In the genomic region with DNA sequence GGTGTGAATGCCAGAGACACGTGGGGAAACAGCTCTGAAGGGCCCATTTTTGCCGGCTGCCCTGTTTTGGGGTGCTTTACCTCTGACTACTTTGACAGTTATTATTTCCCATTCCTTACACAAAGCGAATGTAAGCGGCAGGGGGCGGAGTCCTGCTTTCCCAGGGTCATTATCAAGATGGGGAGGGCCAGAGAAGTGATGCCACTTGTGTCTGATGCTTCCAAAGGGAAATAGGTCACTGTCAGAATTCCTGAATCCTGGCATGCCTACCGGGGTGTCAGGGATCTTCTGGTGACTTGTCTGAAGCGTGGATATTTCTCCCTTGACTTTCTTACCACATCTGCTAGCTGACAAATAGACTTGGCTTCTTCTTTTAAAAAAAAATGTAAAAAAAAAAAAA, we compare ENCODE assay signal across 11 mouse cellular contexts.
DNase-seq lines count a peak whose midpoint lies in the region; ATAC-seq and TF ChIP-seq lines count a peak whose summit lies in the region.
"Had no signal": no experiment of that assay in that cellular context is flagged by ENCODE, and none has a peak within 500 bp of the region (broad histone marks: within the 10 kb centered on the region; RNA-seq: fewer than 3 reads in every experiment).

No protein-coding gene starts in this region.

- no peak for DNase-seq in heart, postnatal 14 days
- no peak for DNase-seq in stomach, postnatal 0 days (ENCODE audit: low spot score)
- DNase-seq in retina, postnatal 7 days (ENCODE audit: low read depth, low spot score): peak; percentile 8
- DNase-seq in urinary bladder, postnatal 14 days (ENCODE audit: low spot score): no peak
- no peak for DNase-seq in left cerebral cortex, postnatal 36 days (ENCODE audit: low spot score in 2 of 2)
- DNase-seq: thymus, adult 18-20 months had no signal

- TF ChIP-seq EP300 in stomach, postnatal 0 days (optimal IDR thresholded peaks at IDR 0.05): no peak

- H3K9me3 ChIP-seq in heart, embryonic 11.5 days (replicated peaks; ENCODE audit: control insufficient read depth, low read length): no peaks in the 10 kb centered on the region
- no peaks in the 10 kb centered on the region for H3K9me3 ChIP-seq in stomach, embryonic 16.5 days (replicated peaks; ENCODE audit: control insufficient read depth, low read length)
- no peaks in the 10 kb centered on the region for H3K9me3 ChIP-seq in stomach, postnatal 0 days (ENCODE audit: control insufficient read depth, low read length)
- H3K9me3 ChIP-seq in limb, embryonic 13.5 days: no peaks in the 10 kb centered on the region
- H3K9me3 ChIP-seq: limb, embryonic 15.5 days had no signal

- H3K27me3 ChIP-seq in heart, embryonic 11.5 days (ENCODE audit: control insufficient read depth, insufficient read depth, low read length): peaks cover 52% of the 10 kb centered on the region
- H3K27me3 ChIP-seq in stomach, embryonic 16.5 days (ENCODE audit: control insufficient read depth, insufficient read depth, low read length): peaks cover 20% of the 10 kb centered on the region; the same call in 1 of the 2 replicates
- H3K27me3 ChIP-seq in stomach, postnatal 0 days (ENCODE audit: control insufficient read depth, insufficient read depth, low read length): peaks cover 3% of the 10 kb centered on the region; the same call in 1 of the 2 replicates
- H3K27me3 ChIP-seq in limb, embryonic 13.5 days: peaks cover 97% of the 10 kb centered on the region

- intact Hi-C loops in heart, postnatal 14 days (cut with DNase I): no loop called here
- intact Hi-C loops in left cerebral cortex, postnatal 36 days (cut with DNase I): loop anchor here (5.0 to 10.0 kb wide), 4 partner anchors 43 to 280 kb away; no protein-coding TSS in a partner anchor

- no peak overlapping the region; the same call in 1 of the 2 replicates for H3K4me3 ChIP-seq in heart, embryonic 11.5 days (ENCODE audit: low read depth, low read length)
- no peak overlapping the region for H3K4me3 ChIP-seq in stomach, embryonic 16.5 days (replicated peaks; ENCODE audit: low read length)
- no peak overlapping the region for H3K4me3 ChIP-seq in stomach, postnatal 0 days (ENCODE audit: low read depth, low read length)
- H3K4me3 ChIP-seq in limb, embryonic 13.5 days: peak overlapping the region; percentile 34

- H3K36me3 ChIP-seq in heart, embryonic 11.5 days (ENCODE audit: control insufficient read depth, insufficient read depth, low read length): no peaks in the 10 kb centered on the region
- no peaks in the 10 kb centered on the region for H3K36me3 ChIP-seq in stomach, embryonic 16.5 days (ENCODE audit: control insufficient read depth, insufficient read depth, low read length)
- no peaks in the 10 kb centered on the region for H3K36me3 ChIP-seq in stomach, postnatal 0 days (ENCODE audit: control insufficient read depth, insufficient read depth, low read length)
- H3K36me3 ChIP-seq in limb, embryonic 13.5 days: no peaks in the 10 kb centered on the region
- H3K36me3 ChIP-seq: limb, embryonic 15.5 days had no signal

- TF ChIP-seq CTCF in stomach, postnatal 0 days (IDR thresholded peaks at IDR 0.05; ENCODE audit: low read depth): no peak

- H3K27ac ChIP-seq in heart, embryonic 11.5 days (ENCODE audit: low read depth, low read length): no peak overlapping the region
- H3K27ac ChIP-seq in stomach, embryonic 16.5 days (ENCODE audit: low read length): no peak overlapping the region
- H3K27ac ChIP-seq in stomach, postnatal 0 days (replicated peaks): no peak overlapping the region
- no peak overlapping the region for H3K27ac ChIP-seq in limb, embryonic 13.5 days
- H3K27ac ChIP-seq: kidney, postnatal 0 days; limb, embryonic 15.5 days had no signal

- H3K4me1 ChIP-seq in heart, embryonic 11.5 days (ENCODE audit: control insufficient read depth, insufficient read depth, low read length): peaks cover 4% of the 10 kb centered on the region
- H3K4me1 ChIP-seq in stomach, embryonic 16.5 days (ENCODE audit: control insufficient read depth, insufficient read depth, low read length): no peaks in the 10 kb centered on the region
- no peaks in the 10 kb centered on the region for H3K4me1 ChIP-seq in stomach, postnatal 0 days (replicated peaks; ENCODE audit: control insufficient read depth, insufficient read depth)
- peaks cover 13% of the 10 kb centered on the region; the same call in 1 of the 2 replicates for H3K4me1 ChIP-seq in limb, embryonic 13.5 days

- no peak for ATAC-seq in heart, embryonic 11.5 days (replicated peaks; ENCODE audit: insufficient number of reproducible peaks, low FRiP score, low TSS enrichment)
- ATAC-seq in stomach, embryonic 16.5 days (ENCODE audit: insufficient read depth, low FRiP score): no peak
- no peak for ATAC-seq in stomach, postnatal 0 days (ENCODE audit: low FRiP score, low TSS enrichment)
- ATAC-seq in limb, embryonic 13.5 days (ENCODE audit: low FRiP score, low read depth): no peak

- 18% methylated on average over 7 of the region's 7 CpGs for WGBS in heart, embryonic 11.5 days (ENCODE audit: insufficient replicate concordance)
- WGBS in stomach, embryonic 16.5 days: 24% methylated on average over 7 of the region's 7 CpGs
- WGBS in stomach, postnatal 0 days: 26% methylated on average over 7 of the region's 7 CpGs
- 32% methylated on average over 7 of the region's 7 CpGs for WGBS in limb, embryonic 13.5 days

- no peak overlapping the region for H3K9ac ChIP-seq in heart, embryonic 11.5 days (ENCODE audit: low read depth, low read length)
- no peak overlapping the region for H3K9ac ChIP-seq in stomach, embryonic 16.5 days (ENCODE audit: low read length)
- no peak overlapping the region for H3K9ac ChIP-seq in stomach, postnatal 0 days (ENCODE audit: low read length)
- 0 out of 2 replicates have a peak overlapping the region, but pooled peaks have one; percentile 13 for H3K9ac ChIP-seq in limb, embryonic 13.5 days
- H3K9ac ChIP-seq: limb, embryonic 15.5 days had no signal

- H3K4me2 ChIP-seq in heart, embryonic 11.5 days: peak overlapping the region; percentile 64
- 0 out of 2 replicates have a peak overlapping the region, but pooled peaks have one; percentile 3 for H3K4me2 ChIP-seq in stomach, embryonic 16.5 days (ENCODE audit: low read depth, low read length)
- no peak overlapping the region for H3K4me2 ChIP-seq in stomach, postnatal 0 days (replicated peaks; ENCODE audit: low read depth)
- H3K4me2 ChIP-seq in limb, embryonic 13.5 days (replicated peaks): peak overlapping the region; percentile 63
